ENCODE assay signal across 8 mouse cellular contexts in the genomic region with DNA sequence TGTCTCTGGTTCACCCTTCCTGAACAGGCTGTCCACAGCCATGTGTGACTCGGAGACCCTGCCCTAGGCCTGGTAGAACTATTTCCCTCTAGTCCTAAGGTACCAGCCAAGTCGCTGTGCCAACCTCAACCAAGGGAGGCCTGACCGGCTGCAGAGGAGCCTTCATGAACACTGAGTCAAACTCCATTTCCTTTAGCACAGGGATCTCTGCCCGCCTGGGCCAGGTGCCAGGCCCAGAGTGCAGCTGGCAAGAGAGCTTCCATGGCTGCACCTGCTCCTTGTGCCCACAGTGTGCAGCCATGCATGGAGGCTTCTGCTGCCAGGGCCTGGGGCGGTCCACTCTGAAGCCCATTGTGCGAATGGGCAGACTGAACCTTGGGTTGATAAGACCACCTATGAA. TPM values are rescaled to one million over a fixed set of nuclear protein-coding genes. Genes with fewer than 3 reads are reported as not detected.
A peak's percentile ranks its signal among the peaks of the same experiment; 100 is the strongest.
DNase-seq lines count a peak whose midpoint lies in the region; ATAC-seq lines count a peak whose summit lies in the region.

No protein-coding gene starts in this region.

- WGBS in midbrain, embryonic 14.5 days: 87% methylated on average over 6 of the region's 6 CpGs
- 84% methylated on average over 6 of the region's 6 CpGs for WGBS in midbrain, embryonic 10.5 days
- WGBS in midbrain, embryonic 16.5 days: 86% methylated on average over 6 of the region's 6 CpGs

- H3K9me3 ChIP-seq in midbrain, embryonic 14.5 days (ENCODE audit: control insufficient read depth, low read length): no peaks in the 10 kb centered on the region
- no peaks in the 10 kb centered on the region for H3K9me3 ChIP-seq in midbrain, embryonic 10.5 days (replicated peaks)
- no peaks in the 10 kb centered on the region for H3K9me3 ChIP-seq in midbrain, embryonic 16.5 days (replicated peaks; ENCODE audit: control insufficient read depth, low read length, poor library complexity, severe bottlenecking)

- no peaks in the 10 kb centered on the region for H3K27me3 ChIP-seq in midbrain, embryonic 14.5 days (ENCODE audit: control insufficient read depth, insufficient read depth, low read length)
- 0 out of 2 replicates have a peak, but pooled peaks cover 7% of the 10 kb centered on the region for H3K27me3 ChIP-seq in midbrain, embryonic 10.5 days (ENCODE audit: low read depth, poor library complexity, severe bottlenecking)
- no peaks in the 10 kb centered on the region; the same call in 1 of the 2 replicates for H3K27me3 ChIP-seq in midbrain, embryonic 16.5 days (ENCODE audit: control insufficient read depth, insufficient read depth, low read depth, low read length)

- H3K36me3 ChIP-seq in midbrain, embryonic 14.5 days (ENCODE audit: control insufficient read depth, insufficient read depth, low read length): no peaks in the 10 kb centered on the region
- H3K36me3 ChIP-seq in midbrain, embryonic 10.5 days: no peaks in the 10 kb centered on the region
- H3K36me3 ChIP-seq in midbrain, embryonic 16.5 days (ENCODE audit: control insufficient read depth, insufficient read depth, low read length): no peaks in the 10 kb centered on the region

- no peak overlapping the region for H3K27ac ChIP-seq in midbrain, embryonic 14.5 days (replicated peaks; ENCODE audit: low read depth, low read length)
- H3K27ac ChIP-seq in midbrain, embryonic 10.5 days (replicated peaks): no peak overlapping the region
- H3K27ac ChIP-seq in midbrain, embryonic 16.5 days (ENCODE audit: low read length): no peak overlapping the region; the same call in 1 of the 2 replicates

- no peak overlapping the region for H3K4me3 ChIP-seq in midbrain, embryonic 14.5 days (replicated peaks; ENCODE audit: low read depth, low read length)
- H3K4me3 ChIP-seq in midbrain, embryonic 10.5 days: no peak overlapping the region
- no peak overlapping the region for H3K4me3 ChIP-seq in midbrain, embryonic 16.5 days (ENCODE audit: low read depth, low read length)

- ATAC-seq in midbrain, embryonic 14.5 days (ENCODE audit: low FRiP score, low TSS enrichment): no peak
- peak; percentile 26; the same call in 1 of the 2 replicates for ATAC-seq in midbrain, embryonic 16.5 days

- peaks cover 17% of the 10 kb centered on the region for H3K4me1 ChIP-seq in midbrain, embryonic 14.5 days (ENCODE audit: control insufficient read depth, insufficient read depth, low read length)
- H3K4me1 ChIP-seq in midbrain, embryonic 10.5 days: peaks cover 25% of the 10 kb centered on the region
- H3K4me1 ChIP-seq in midbrain, embryonic 16.5 days (ENCODE audit: control insufficient read depth, insufficient read depth, low read length): peaks cover 12% of the 10 kb centered on the region; the same call in 1 of the 2 replicates

- H3K4me2 ChIP-seq in midbrain, embryonic 14.5 days (ENCODE audit: low read length): no peak overlapping the region
- no peak overlapping the region for H3K4me2 ChIP-seq in midbrain, embryonic 16.5 days (ENCODE audit: low read length)

- DNase-seq in adrenal gland, adult 2 months: peak; percentile 57
- DNase-seq in adrenal gland, postnatal 4 days (ENCODE audit: low spot score in 2 of 2): no peak
- peak; percentile 51 for DNase-seq in midbrain, embryonic 14.5 days
- DNase-seq in midbrain, embryonic 10.5 days (ENCODE audit: low spot score): no peak
- DNase-seq in gastrocnemius, postnatal 25 days: peak; percentile 33
- no peak for DNase-seq in thymus, postnatal 14 days
- no peak for DNase-seq in lung, adult 18-20 months

- no peak overlapping the region for H3K9ac ChIP-seq in midbrain, embryonic 14.5 days (replicated peaks; ENCODE audit: low read length)
- H3K9ac ChIP-seq in midbrain, embryonic 16.5 days (ENCODE audit: low read depth, low read length): no peak overlapping the region

RNA-seq across cellular contexts. Expression of a gene that starts 20.9 kb away (rescaled TPM):
- 1 to 10 TPM; 7.0 to 8.9 TPM for total RNA-seq in adrenal gland, adult 2 months (2021)
- 3.7 and 5.1 TPM in 2 replicates for polyA plus RNA-seq in adrenal gland, adult 2 months (2012; rRNA removed)
- 1 to 10 TPM; 7.6 to 8.7 TPM for total RNA-seq in adrenal gland, postnatal 4 days (2021)
- 46.3 and 49.9 TPM in 2 replicates for polyA plus RNA-seq in midbrain, embryonic 14.5 days (2014; fragmentation: Nextera tagmentation; extraction: Ambion mirVana)
- 1.7 and 2.7 TPM in 2 replicates for polyA plus RNA-seq in midbrain, embryonic 10.5 days (2016; fragmentation: Nextera tagmentation; extraction: Ambion mirVana)
- total RNA-seq in gastrocnemius, postnatal 25 days (2021): not detected
- polyA plus RNA-seq in midbrain, embryonic 16.5 days (2015; fragmentation: Nextera tagmentation; extraction: Ambion mirVana): 72.9 and 75.7 TPM in 2 replicates

Comparison
In these comparisons a context has a peak if more than half of its experiments do, and no peak if none do; other contexts are left out.
1. DNase-seq: peak in adrenal gland, adult 2 months (single experiment), midbrain, embryonic 14.5 days (single experiment) and gastrocnemius, postnatal 25 days (single experiment); none in adrenal gland, postnatal 4 days (0 of 2), midbrain, embryonic 10.5 days (single experiment), thymus, postnatal 14 days (single experiment) and lung, adult 18-20 months (0 of 2).